Mouse (Mus musculus): ENCODE data around the gene Tmcc3.

DNA sequence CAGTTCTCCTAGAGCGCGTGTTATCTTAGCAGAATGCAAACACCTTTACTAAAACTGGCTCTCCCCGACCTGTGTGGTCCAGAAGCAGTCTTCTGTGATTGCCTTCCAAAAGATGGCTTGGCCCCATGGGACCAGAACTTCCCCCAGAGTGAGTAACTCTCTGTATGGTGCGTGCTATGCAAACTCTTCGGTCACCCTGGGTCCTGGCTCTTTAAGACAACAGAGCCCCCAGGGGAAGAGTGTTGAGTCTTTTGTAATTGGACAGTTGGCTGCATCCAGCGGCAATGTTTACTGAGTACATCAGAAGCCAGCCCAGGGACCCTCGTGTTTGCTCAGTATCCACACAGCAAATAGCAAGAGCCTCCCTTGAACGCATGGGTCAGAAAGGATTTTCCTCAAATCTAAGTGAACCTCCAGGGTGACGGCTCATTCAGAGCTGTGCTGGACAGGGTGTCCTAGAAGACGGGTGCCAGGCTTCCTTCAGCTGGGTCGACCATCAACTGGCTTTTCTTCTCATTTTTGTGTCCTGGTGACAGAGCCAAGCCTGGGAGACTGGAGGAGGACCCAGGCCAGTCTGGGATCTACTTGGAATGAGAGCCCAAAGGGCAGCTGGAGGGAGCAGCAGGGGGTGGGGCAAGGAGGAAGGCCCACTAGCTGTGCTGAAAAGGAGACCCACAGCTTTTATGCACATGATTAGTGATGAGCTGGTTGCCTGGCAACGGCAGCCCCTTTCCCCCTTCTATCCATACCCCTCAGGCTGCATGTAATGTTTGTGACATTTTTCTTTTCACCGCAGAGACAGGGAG lies 309.9 kb downstream of the Tmcc3 start:
- TF ChIP-seq CTCF (conservative IDR thresholded peaks at IDR 0.05; ENCODE audit: low read length) (no peak), NANOG (IDR thresholded peaks at IDR 0.05; ENCODE audit: borderline replicate concordance, low read length) (no peak), POU5F1 (IDR thresholded peaks at IDR 0.05; ENCODE audit: borderline replicate concordance, low read length) (no peak)
